Mouse (Mus musculus) mesoderm, embryonic 11.5 days (tissue): ENCODE results near the gene Sel1l3.

ENCODE experiments used
- DNase-seq: peaks from one replicate; pipeline ENCODE4 v3.0.0-alpha.2; 2012; ENCODE audit warnings: low read depth, low spot score

Sel1l3 gene

DNA sequence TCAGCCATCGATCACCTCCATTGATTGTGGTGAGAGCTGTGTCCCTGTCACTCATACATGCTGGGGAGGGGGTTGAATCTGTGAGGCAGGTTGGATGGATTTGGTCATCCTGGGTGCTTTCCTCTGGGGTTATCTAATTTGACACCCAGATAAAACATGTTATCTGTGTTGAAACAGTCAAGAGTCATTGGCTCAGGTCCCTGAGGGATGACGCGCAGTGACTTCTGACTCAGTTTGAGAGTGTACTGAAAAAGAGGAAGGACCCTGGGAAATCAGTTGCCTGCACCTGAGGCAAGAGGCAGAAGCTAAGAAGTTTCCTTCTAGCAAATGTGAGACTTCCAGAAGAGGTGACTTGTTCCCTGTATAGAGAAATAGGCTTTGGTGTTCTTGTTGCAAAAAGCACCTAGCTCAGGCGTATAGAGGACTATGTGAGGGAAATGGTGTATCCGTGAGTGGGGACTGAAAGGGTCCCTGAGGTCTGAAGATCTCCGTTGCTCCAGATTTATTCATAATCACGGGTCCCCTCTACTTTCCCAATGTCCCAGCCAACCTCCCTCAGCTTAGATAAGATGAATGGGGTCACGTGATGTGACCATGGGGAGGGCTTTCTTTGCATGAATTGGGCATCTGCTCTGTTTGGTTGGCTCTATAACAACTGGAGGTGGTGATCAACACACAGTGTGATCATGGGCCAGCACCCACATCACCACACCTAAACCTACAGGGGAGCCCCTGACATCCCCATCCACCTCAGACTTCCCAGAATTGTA, 73.4 kb downstream of the Sel1l3 start:
- no peak for DNase-seq

GRCm38 (mm10) chr5:53139566-53139965, 74.2 kb downstream of the Sel1l3 start:
- no peak for DNase-seq

- no peak for DNase-seq
Measured at GRCm38 (mm10) chr5:53139140-53139539, 74.6 kb downstream of the Sel1l3 start.

DNA sequence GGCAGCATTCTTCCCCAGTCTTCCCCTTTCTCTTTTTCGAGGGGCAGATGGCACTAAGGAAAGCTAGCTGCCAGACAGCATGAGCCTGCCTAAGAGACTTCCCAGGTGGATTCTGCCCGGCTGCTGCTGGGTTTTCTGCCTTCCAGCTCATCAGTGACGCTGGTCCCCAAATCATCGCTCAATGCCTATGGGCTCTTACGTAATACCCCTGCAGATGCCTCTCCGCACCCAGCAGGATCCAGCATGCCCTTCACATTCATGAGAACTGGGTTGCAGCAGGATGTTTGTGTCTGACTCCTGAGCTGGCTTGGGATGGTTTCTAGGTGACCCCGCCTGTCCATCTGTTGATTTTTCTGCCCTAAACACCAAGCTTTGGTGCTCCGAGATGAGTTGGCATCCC, 75.7 kb downstream of the Sel1l3 start:
- DNase-seq = no peak

- no peak for DNase-seq
Measured at GRCm38 (mm10) chr5:53135984-53136383, 77.7 kb downstream of the Sel1l3 start.

DNA sequence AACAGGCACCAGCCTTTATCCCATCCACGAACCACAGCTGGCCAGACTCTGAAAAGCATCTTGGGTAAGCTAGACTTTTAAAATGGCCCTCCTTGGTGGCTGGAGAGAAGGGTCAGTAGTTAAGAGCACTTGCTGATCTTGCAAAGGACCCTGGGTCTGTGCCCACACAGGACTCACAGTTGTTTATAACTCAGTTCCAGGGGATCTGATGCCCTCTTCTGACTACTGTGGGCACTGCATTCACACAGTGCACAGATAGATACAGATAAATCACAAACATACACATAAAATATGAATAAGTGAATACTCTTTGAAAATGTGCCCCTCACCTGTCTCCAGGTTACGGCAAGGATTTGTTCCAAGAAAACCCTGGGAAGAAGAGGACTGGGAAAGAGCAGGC, 79.7 kb downstream of the Sel1l3 start:
- DNase-seq = no peak

DNA sequence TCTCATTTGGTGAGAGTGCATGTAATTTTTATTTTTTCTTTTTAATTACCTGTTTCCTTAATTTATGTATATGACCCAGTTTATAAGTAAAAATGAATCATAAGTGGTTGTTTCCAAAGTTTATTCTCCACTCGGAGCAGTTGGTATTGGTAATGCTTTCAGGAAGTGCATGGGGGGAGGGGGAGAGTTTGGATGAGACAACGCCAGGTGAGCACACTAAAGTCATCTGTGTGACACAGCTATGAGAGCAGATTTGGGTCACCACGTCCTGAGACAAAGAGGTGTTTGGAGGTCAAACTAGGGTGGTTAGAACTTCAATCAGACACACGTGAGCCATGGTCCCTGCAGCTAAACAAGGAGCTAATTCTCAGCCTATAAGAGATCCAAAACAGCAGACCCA, 89.0 kb downstream of the Sel1l3 start:
- no peak for DNase-seq

GRCm38 (mm10) chr5:53123525-53124286, 90.0 kb downstream of the Sel1l3 start:
- no peak for DNase-seq

DNA sequence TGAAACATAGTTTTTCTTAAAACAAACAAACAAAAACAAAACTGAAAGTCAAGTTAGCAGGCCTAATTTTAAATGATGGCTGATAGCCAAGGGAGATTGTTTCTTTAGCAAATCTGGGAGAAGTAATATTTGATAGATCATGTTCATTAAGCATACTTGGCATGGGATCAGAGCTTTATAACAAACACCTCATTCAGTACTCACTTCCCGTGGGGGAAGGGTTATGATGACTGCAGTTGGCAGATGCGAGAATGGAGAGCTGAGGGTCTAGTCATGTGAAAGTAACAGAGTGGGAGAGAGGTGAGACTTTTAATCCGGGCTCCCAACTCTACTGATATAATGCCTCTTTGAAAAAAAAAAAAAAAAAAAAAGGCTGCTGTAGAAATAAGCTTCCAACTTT, 94.0 kb downstream of the Sel1l3 start:
- DNase-seq = no peak

DNA sequence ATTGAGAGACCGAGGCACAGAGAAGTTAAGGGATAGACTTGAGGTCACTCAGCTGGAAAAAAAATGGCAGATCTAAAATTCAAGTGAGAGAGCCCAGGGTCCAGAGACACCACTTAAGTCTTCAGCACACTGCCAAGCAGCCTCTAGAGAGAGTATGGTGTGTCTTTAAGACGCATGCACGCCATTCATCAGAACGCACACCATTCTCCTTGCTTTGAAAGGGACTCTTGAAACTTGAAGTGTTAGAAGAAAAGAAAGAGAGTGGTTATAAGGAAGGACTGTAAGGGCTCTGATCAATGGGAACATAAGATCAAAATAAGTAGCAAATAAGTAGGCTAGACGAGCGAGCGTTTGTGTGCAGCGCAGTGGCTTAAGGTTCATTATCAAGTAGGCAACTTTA, 95.5 kb downstream of the Sel1l3 start:
- DNase-seq = no peak

DNA sequence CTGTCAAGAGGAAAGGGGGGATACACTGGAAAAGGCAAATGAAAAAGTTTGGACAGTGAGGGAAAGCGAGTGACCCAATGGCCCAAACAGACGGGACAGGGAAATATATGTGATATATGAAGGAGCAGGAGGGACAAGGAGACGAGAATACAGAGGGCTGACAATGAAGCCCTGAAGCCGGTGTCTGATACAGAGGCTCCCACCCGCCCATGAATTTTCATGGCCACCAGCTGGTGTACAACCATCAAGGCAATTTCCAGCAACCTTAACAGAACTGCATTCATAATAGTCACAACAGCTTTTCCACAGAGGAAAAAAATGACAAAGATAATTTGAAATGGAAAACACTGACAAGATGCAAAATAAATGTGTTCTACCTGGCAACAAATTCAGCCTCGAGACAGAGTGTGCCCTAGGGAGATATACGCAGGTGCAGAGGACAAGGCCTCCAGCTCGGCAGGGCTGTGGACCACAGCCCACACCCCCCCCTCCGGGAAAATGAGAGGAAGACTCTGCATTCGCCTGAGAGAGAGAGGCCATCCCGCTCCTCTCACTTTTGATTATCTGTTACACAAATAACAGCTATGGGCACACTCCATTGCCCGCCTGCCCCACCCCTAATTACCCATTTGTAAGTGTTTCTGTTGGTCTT, 99.0 kb downstream of the Sel1l3 start:
- DNase-seq = no peak

- no peak for DNase-seq
Measured at GRCm38 (mm10) chr5:53112942-53113341, 100.8 kb downstream of the Sel1l3 start.

- DNase-seq = no peak
Measured at GRCm38 (mm10) chr5:53111036-53111435, 102.7 kb downstream of the Sel1l3 start.

DNA sequence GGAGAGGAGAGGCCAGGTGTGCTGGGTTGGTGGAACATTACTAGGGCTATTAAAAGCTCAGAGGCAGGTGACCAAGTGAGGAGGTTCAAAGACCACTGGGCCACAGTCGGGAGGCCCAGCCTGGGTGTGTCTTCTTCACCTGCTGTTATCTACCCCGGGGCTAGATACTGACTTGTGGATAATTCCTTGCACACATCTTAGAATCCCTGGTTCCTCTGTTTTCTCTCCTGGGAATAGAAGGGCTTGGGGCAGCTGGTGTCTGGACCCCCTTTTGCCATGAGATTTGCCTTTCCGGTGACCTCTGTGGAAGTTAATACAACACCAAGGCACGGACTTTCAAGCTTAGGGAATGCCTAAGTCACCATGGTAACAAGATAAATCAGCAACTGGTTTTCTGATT, 103.5 kb downstream of the Sel1l3 start:
- DNase-seq = no peak

GRCm38 (mm10) chr5:53108668-53109067, 105.1 kb downstream of the Sel1l3 start:
- DNase-seq = no peak

GRCm38 (mm10) chr5:53108026-53108425, 105.7 kb downstream of the Sel1l3 start:
- DNase-seq = no peak

DNA sequence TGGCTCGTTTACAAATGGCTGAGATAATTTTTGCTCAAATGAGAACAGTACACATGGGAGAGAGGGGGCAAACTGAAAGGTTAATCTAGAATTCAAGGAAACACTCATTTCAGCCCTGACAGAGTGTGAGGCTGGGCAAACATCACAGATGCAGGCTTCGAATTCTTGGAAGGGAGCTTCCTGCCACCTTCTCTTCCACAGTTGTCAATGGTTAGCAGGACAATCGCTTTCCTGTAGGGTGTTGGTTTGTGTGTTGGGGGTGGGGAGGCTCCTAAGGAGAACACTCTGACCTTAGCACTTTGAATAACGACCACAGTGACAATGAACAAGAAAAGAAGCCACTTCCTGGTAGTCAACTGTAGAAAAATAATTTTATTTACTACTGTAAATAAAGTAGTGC, 107.0 kb downstream of the Sel1l3 start:
- DNase-seq = no peak

DNA sequence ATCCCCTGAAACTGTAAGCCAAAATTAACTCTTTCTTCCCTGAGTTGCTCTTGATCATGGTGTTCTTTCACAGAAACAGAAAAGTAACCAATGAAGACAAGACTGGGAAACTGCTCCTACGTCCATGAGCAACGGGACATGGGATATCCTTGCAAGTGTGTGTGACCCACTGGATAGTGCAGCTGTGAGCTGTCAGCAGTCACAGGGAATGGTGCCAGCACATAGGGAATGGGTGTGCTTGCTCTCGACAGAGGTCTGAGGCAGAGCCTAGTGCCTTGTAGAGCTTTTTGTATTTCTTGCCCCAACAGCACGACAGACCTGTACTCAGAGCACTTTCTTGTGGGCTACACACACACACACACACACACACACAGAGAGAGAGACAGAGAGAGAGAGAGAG, 107.6 kb downstream of the Sel1l3 start:
- DNase-seq = no peak

GRCm38 (mm10) chr5:53105716-53106115, 108.0 kb downstream of the Sel1l3 start:
- DNase-seq = no peak

GRCm38 (mm10) chr5:53104177-53104855, 109.4 kb downstream of the Sel1l3 start:
- DNase-seq = no peak

DNA sequence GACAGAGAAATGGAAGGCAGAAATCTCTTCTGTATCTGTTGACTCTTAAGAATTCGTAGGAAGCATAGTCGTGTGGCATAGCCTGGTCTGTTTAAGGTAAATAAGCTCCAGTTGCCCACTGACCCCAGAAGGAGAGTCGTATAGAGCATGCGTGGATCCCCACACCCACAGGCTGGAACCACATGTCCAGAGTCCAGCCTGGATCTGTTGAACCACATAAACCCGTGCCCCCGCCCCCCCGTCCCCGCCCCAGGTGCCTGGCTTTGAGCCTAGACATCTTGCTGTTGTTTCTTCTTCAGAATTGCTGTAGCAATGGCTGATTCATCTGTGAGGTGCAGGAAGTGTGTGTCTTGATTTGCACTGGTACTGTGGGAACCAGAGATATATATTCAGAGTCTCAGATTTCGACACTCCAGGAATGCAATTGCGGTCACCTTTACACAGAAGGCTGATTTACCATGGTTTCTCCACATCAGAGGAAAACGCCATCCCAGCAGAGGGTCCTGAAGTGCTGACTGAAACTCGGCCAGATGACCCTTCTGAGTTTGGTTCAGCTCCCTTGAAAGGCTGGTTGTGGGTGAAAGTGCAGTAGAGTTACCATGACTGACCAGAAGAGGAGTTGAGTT, 111.8 kb downstream of the Sel1l3 start:
- DNase-seq = no peak

GRCm38 (mm10) chr5:53091331-53091730, 122.4 kb downstream of the Sel1l3 start:
- no peak for DNase-seq
